10 mouse cellular contexts compared by ENCODE assay signal in genomic region chr17:15535162-15535800, GRCm38 (mm10). TPM values are rescaled to one million over a fixed set of nuclear protein-coding genes. Genes with fewer than 3 reads are reported as not detected.
DNase-seq lines count a peak whose midpoint lies in the region; ATAC-seq lines count a peak whose summit lies in the region.
"Had no signal": no experiment of that assay in that cellular context is flagged by ENCODE, and none has a peak within 500 bp of the region (broad histone marks: within the 10 kb centered on the region; RNA-seq: fewer than 3 reads in every experiment).

No protein-coding gene starts in this region.

- peaks cover 3% of the 10 kb centered on the region; the same call in 1 of the 2 replicates for H3K4me1 ChIP-seq in heart, embryonic 16.5 days (ENCODE audit: control insufficient read depth, insufficient read depth, low read length)

- no peak for ATAC-seq in heart, embryonic 16.5 days (replicated peaks; ENCODE audit: extremely low read depth, insufficient read depth, low FRiP score)

- no peaks in the 10 kb centered on the region for H3K36me3 ChIP-seq in heart, embryonic 16.5 days (ENCODE audit: control insufficient read depth, insufficient read depth)
- H3K36me3 ChIP-seq: limb, embryonic 13.5 days had no signal

- DNase-seq in cerebellum, adult 18-20 months, result peak; percentile 26 to 28
- DNase-seq in cerebellum, adult 11 months, result no peak
- no peak for DNase-seq in heart, postnatal 36 days
- DNase-seq in MN1 (ENCODE audit: low spot score), result peak; percentile 53
- DNase-seq in left cerebral cortex, postnatal 36 days (ENCODE audit: low spot score in 2 of 2), result peak; percentile 41 to 54
- no peak for DNase-seq in thymus, postnatal 4 days
- no peak for DNase-seq in retina, postnatal 1 day
- DNase-seq: gastrocnemius, postnatal 14 days had no signal

- H3K27me3 ChIP-seq in heart, embryonic 16.5 days (ENCODE audit: control insufficient read depth, insufficient read depth, low read length), result peaks cover 8% of the 10 kb centered on the region; the same call in 1 of the 2 replicates

- no peak overlapping the region for H3K4me2 ChIP-seq in heart, embryonic 16.5 days (ENCODE audit: low read depth, low read length)

- H3K27ac ChIP-seq in heart, embryonic 16.5 days (ENCODE audit: low read length), result no peak overlapping the region
- H3K27ac ChIP-seq: limb, embryonic 13.5 days had no signal

- no peaks in the 10 kb centered on the region for H3K9me3 ChIP-seq in heart, embryonic 16.5 days (replicated peaks; ENCODE audit: control insufficient read depth, low read length)
- H3K9me3 ChIP-seq: limb, embryonic 13.5 days had no signal

- 57% methylated on average over 10 of the region's 11 CpGs for WGBS in heart, embryonic 16.5 days

- 0 out of 2 replicates have a peak overlapping the region, but pooled peaks have one; percentile 59 for H3K4me3 ChIP-seq in heart, embryonic 16.5 days (ENCODE audit: low read length)

- intact Hi-C loops in heart, postnatal 36 days (cut with DNase I), result no loop called here
- intact Hi-C loops in left cerebral cortex, postnatal 36 days (cut with DNase I), result no loop called here

- no peak overlapping the region for H3K9ac ChIP-seq in heart, embryonic 16.5 days (ENCODE audit: low read length)

RNA-seq across cellular contexts. Expression of gene Pdcd2, which starts 8.2 kb away (rescaled TPM):
- 23.8 and 35.1 TPM in 2 replicates for polyA plus RNA-seq in heart, embryonic 16.5 days (2015; fragmentation: Nextera tagmentation; extraction: Ambion mirVana)
- total RNA-seq in heart, postnatal 36 days (2021), result 10 to 100 TPM; 14.8 to 19.7 TPM
- 10 to 100 TPM; 14.2 to 19.3 TPM for total RNA-seq in left cerebral cortex, postnatal 36 days (2021)

RNA-seq across cellular contexts. Expression of gene Prdm9, which starts 28.9 kb away (rescaled TPM):
- 1.7 and 2.0 TPM in 2 replicates for polyA plus RNA-seq in heart, embryonic 16.5 days (2015; fragmentation: Nextera tagmentation; extraction: Ambion mirVana)
- 1 to 10 TPM; 1.7 to 1.8 TPM for total RNA-seq in heart, postnatal 36 days (2021)
- total RNA-seq in left cerebral cortex, postnatal 36 days (2021), result 1 to 10 TPM; 1.5 to 3.9 TPM

RNA-seq across cellular contexts. Expression of gene Tbp, which starts 35.6 kb away (rescaled TPM):
- 25.2 and 27.3 TPM in 2 replicates for polyA plus RNA-seq in heart, embryonic 16.5 days (2015; fragmentation: Nextera tagmentation; extraction: Ambion mirVana)
- 10 to 100 TPM in 1 of 2 experiments, 1 to 10 TPM in 1; 8.2 to 12.8 TPM for total RNA-seq in heart, postnatal 36 days (2021)
- 10 to 100 TPM; 25.1 to 32.1 TPM for total RNA-seq in left cerebral cortex, postnatal 36 days (2021)

RNA-seq across cellular contexts. Expression of gene Psmb1, which starts 35.7 kb away (rescaled TPM):
- 180 and 200 TPM in 2 replicates for polyA plus RNA-seq in heart, embryonic 16.5 days (2015; fragmentation: Nextera tagmentation; extraction: Ambion mirVana)
- 100 to 1,000 TPM; 123 to 127 TPM for total RNA-seq in heart, postnatal 36 days (2021)
- total RNA-seq in left cerebral cortex, postnatal 36 days (2021), result 100 to 1,000 TPM; 122 to 128 TPM

Comparison
In these comparisons a context has a peak if more than half of its experiments do, and no peak if none do; other contexts are left out.
1. DNase-seq: peak in cerebellum, adult 18-20 months (2 of 2), MN1 (single experiment) and left cerebral cortex, postnatal 36 days (2 of 2); none in cerebellum, adult 11 months (single experiment), heart, postnatal 36 days (0 of 2), thymus, postnatal 4 days (single experiment) and retina, postnatal 1 day (single experiment).